Mouse (Mus musculus): ENCODE data around the gene Cideb. TPM values are rescaled to one million over a fixed set of nuclear protein-coding genes. Genes with fewer than 3 reads are reported as not detected.
A peak's percentile ranks its signal among the peaks of the same experiment; 100 is the strongest.
"Not testable (repeated sequence)": the region's sequence is repeated elsewhere in the genome, so short reads cannot be mapped to it uniquely, and the experiment has no call there.

The Cideb gene
- polyA plus RNA-seq, 1 experiment from 2014 or later, result not detected

- ATAC-seq (ENCODE audit: low FRiP score) (no peak), DNase-seq (ENCODE audit: low spot score) (no peak)
- Histone ChIP-seq H3K4me2 (replicated peaks) (no peak overlapping the region), H3K4me1 (replicated peaks; ENCODE audit: control insufficient read depth, insufficient read depth, low read length) (0 out of 2 replicates have a peak, but pooled peaks cover 5% of the 10 kb centered on the region), H3K27me3 (ENCODE audit: control insufficient read depth, insufficient read depth, low read length) (peaks cover 48% of the 10 kb centered on the region), H3K36me3 (replicated peaks; ENCODE audit: control insufficient read depth, insufficient read depth) (no peaks in the 10 kb centered on the region), H3K27ac (no peak overlapping the region), H3K9ac (no peak overlapping the region), H3K4me3 (replicated peaks; ENCODE audit: low read length) (no peak overlapping the region), H3K9me3 (ENCODE audit: control insufficient read depth, low read length) (no peaks in the 10 kb centered on the region)
- 74% methylated on average over 16 of the region's 16 CpGs for WGBS
Measured at GRCm38 (mm10) chr14:55769087-55769703, 10.9 kb upstream of the Cideb start.

- Histone ChIP-seq H3K4me3 (replicated peaks; ENCODE audit: low read length) (no peak overlapping the region), H3K9ac (no peak overlapping the region), H3K27ac (no peak overlapping the region), H3K4me2 (replicated peaks) (no peak overlapping the region), H3K9me3 (ENCODE audit: control insufficient read depth, low read length) (no peaks in the 10 kb centered on the region), H3K27me3 (ENCODE audit: control insufficient read depth, insufficient read depth, low read length) (peaks cover 55% of the 10 kb centered on the region), H3K36me3 (replicated peaks; ENCODE audit: control insufficient read depth, insufficient read depth) (no peaks in the 10 kb centered on the region), H3K4me1 (replicated peaks; ENCODE audit: control insufficient read depth, insufficient read depth, low read length) (0 out of 2 replicates have a peak, but pooled peaks cover 5% of the 10 kb centered on the region)
- ATAC-seq (ENCODE audit: low FRiP score), result no peak
- DNase-seq (ENCODE audit: low spot score), result no peak
- WGBS, result 93% methylated on average over 6 of the region's 6 CpGs
Measured at GRCm38 (mm10) chr14:55768555-55768954, 10.3 kb upstream of the Cideb start.

GRCm38 (mm10) chr14:55767519-55768414 lies 9.5 kb upstream of the Cideb start:
- ATAC-seq (ENCODE audit: low FRiP score), result peak; percentile 79
- peak overlapping the region; percentile 25 for H3K4me3 ChIP-seq (replicated peaks; ENCODE audit: low read length)
- peaks cover 60% of the 10 kb centered on the region for H3K27me3 ChIP-seq (ENCODE audit: control insufficient read depth, insufficient read depth, low read length)
- H3K9ac ChIP-seq, result peak overlapping the region; percentile 46
- H3K4me2 ChIP-seq (replicated peaks), result peak overlapping the region; percentile 55
- no peaks in the 10 kb centered on the region for H3K9me3 ChIP-seq (ENCODE audit: control insufficient read depth, low read length)
- H3K36me3 ChIP-seq (replicated peaks; ENCODE audit: control insufficient read depth, insufficient read depth), result no peaks in the 10 kb centered on the region
- peaks cover 8% of the 10 kb centered on the region; the same call in 1 of the 2 replicates for H3K4me1 ChIP-seq (replicated peaks; ENCODE audit: control insufficient read depth, insufficient read depth, low read length)
- H3K27ac ChIP-seq, result no peak overlapping the region
- 15% methylated on average over 52 of the region's 52 CpGs for WGBS
- DNase-seq (ENCODE audit: low spot score), result peak; percentile 62

GRCm38 (mm10) chr14:55765696-55766095 lies 7.4 kb upstream of the Cideb start, which contains the start of gene Ltb4r1:
TSS of gene Ltb4r1 (plus strand) at chr14:55765962.
- DNase-seq (ENCODE audit: low spot score), result no peak
- WGBS, result 87% methylated on average over 4 of the region's 4 CpGs

GRCm38 (mm10) chr14:55763166-55763565 lies 4.9 kb upstream of the Cideb start:
- Histone ChIP-seq H3K27me3 (ENCODE audit: control insufficient read depth, insufficient read depth, low read length) (peaks cover 57% of the 10 kb centered on the region), H3K4me3 (replicated peaks; ENCODE audit: low read length) (no peak overlapping the region), H3K9me3 (ENCODE audit: control insufficient read depth, low read length) (no peaks in the 10 kb centered on the region), H3K4me2 (replicated peaks) (no peak overlapping the region), H3K9ac (peak overlapping the region; percentile 83; the same call in 1 of the 2 replicates), H3K36me3 (replicated peaks; ENCODE audit: control insufficient read depth, insufficient read depth) (no peaks in the 10 kb centered on the region), H3K27ac (no peak overlapping the region), H3K4me1 (replicated peaks; ENCODE audit: control insufficient read depth, insufficient read depth, low read length) (peaks cover 19% of the 10 kb centered on the region)
- DNase-seq (ENCODE audit: low spot score) (no peak), ATAC-seq (ENCODE audit: low FRiP score) (no peak)
- 62% methylated on average over 7 of the region's 7 CpGs for WGBS

More at GRCm38 (mm10) chr14:55765696-55766095, 7.4 kb upstream of the Cideb start, which contains the start of gene Ltb4r1:
- no peaks in the 10 kb centered on the region for H3K36me3 ChIP-seq (replicated peaks; ENCODE audit: control insufficient read depth, insufficient read depth)
- no peaks in the 10 kb centered on the region for H3K9me3 ChIP-seq (ENCODE audit: control insufficient read depth, low read length)
- H3K9ac ChIP-seq, result no peak within 1 kb of the TSS
- ATAC-seq (ENCODE audit: low FRiP score), result no peak
- H3K4me1 ChIP-seq (replicated peaks; ENCODE audit: control insufficient read depth, insufficient read depth, low read length), result peaks cover 19% of the 10 kb centered on the region
- no peak within 1 kb of the TSS for H3K4me3 ChIP-seq (replicated peaks; ENCODE audit: low read length)
- peaks cover 71% of the 10 kb centered on the region for H3K27me3 ChIP-seq (ENCODE audit: control insufficient read depth, insufficient read depth, low read length)
- H3K27ac ChIP-seq, result no peak within 1 kb of the TSS
- no peak within 1 kb of the TSS for H3K4me2 ChIP-seq (replicated peaks)

- Histone ChIP-seq H3K4me3 (replicated peaks; ENCODE audit: low read length) (peak overlapping the region; percentile 53), H3K27me3 (ENCODE audit: control insufficient read depth, insufficient read depth, low read length) (peaks cover 50% of the 10 kb centered on the region), H3K4me2 (replicated peaks) (peak overlapping the region; percentile 90), H3K4me1 (replicated peaks; ENCODE audit: control insufficient read depth, insufficient read depth, low read length) (peaks cover 15% of the 10 kb centered on the region), H3K9ac (peak overlapping the region; percentile 83), H3K9me3 (ENCODE audit: control insufficient read depth, low read length) (no peaks in the 10 kb centered on the region), H3K27ac (peak overlapping the region; percentile 67), H3K36me3 (replicated peaks; ENCODE audit: control insufficient read depth, insufficient read depth) (no peaks in the 10 kb centered on the region)
- DNase-seq (ENCODE audit: low spot score) (peak; percentile 55), ATAC-seq (ENCODE audit: low FRiP score) (peak; percentile 69)
- WGBS, result under 1% methylated on average over 77 of the region's 77 CpGs
Measured at GRCm38 (mm10) chr14:55762001-55762821, 4.0 kb upstream of the Cideb start.

GRCm38 (mm10) chr14:55761163-55761562 lies 2.9 kb upstream of the Cideb start, which contains the start of gene Ltb4r2:
TSS of gene Ltb4r2 (plus strand) at chr14:55761428.
- ATAC-seq (ENCODE audit: low FRiP score), result no peak
- Histone ChIP-seq H3K27ac (peak within 1 kb of the TSS; percentile 67), H3K9me3 (ENCODE audit: control insufficient read depth, low read length) (no peaks in the 10 kb centered on the region), H3K4me3 (replicated peaks; ENCODE audit: low read length) (peak within 1 kb of the TSS; percentile 53), H3K36me3 (replicated peaks; ENCODE audit: control insufficient read depth, insufficient read depth) (peaks cover 9% of the 10 kb centered on the region), H3K4me1 (replicated peaks; ENCODE audit: control insufficient read depth, insufficient read depth, low read length) (peaks cover 15% of the 10 kb centered on the region), H3K27me3 (ENCODE audit: control insufficient read depth, insufficient read depth, low read length) (peaks cover 42% of the 10 kb centered on the region), H3K4me2 (replicated peaks) (peak within 1 kb of the TSS; percentile 90), H3K9ac (peak within 1 kb of the TSS; percentile 83)
- no peak for DNase-seq (ENCODE audit: low spot score)
- WGBS, result 71% methylated on average over 6 of the region's 6 CpGs

- not testable (repeated sequence) for H3K4me3 ChIP-seq (replicated peaks; ENCODE audit: low read length); H3K9me3 ChIP-seq (ENCODE audit: control insufficient read depth, low read length); H3K9ac ChIP-seq; ATAC-seq (ENCODE audit: low FRiP score); H3K27ac ChIP-seq
- Histone ChIP-seq H3K27me3 (ENCODE audit: control insufficient read depth, insufficient read depth, low read length) (peaks cover 32% of the 10 kb centered on the region), H3K36me3 (replicated peaks; ENCODE audit: control insufficient read depth, insufficient read depth) (peaks cover 19% of the 10 kb centered on the region), H3K4me2 (replicated peaks) (peak overlapping the region; percentile 32), H3K4me1 (replicated peaks; ENCODE audit: control insufficient read depth, insufficient read depth, low read length) (peaks cover 15% of the 10 kb centered on the region)
- WGBS, result 3% methylated on average over 5 of the region's 6 CpGs
- peak; percentile 83 for DNase-seq (ENCODE audit: low spot score)
Measured at GRCm38 (mm10) chr14:55760156-55760555, 1.9 kb upstream of the Cideb start.
